Mouse (Mus musculus): Measurements from ENCODE around the gene Olfr983. TPM values are rescaled to one million over a fixed set of nuclear protein-coding genes. Genes with fewer than 3 reads are reported as not detected.

The Olfr983 gene
- total RNA-seq (2021), result not detected

- no peak for DNase-seq
- intact Hi-C loops (cut with DNase I), result no loop called here
Measured at GRCm38 (mm10) chr9:40093495-40093894, at the start of gene Olfr983. Gene Olfr983, minus strand, starts transcription at chr9:40093595.

GRCm38 (mm10) chr9:40141544-40141943, 48.1 kb upstream of the Olfr983 start:
- no peak for DNase-seq
- intact Hi-C loops (cut with DNase I), result no loop called here

GRCm38 (mm10) chr9:40139484-40139883, 46.1 kb upstream of the Olfr983 start:
- intact Hi-C loops (cut with DNase I), result no loop called here
- DNase-seq, result no peak

GRCm38 (mm10) chr9:40136987-40137688, 43.7 kb upstream of the Olfr983 start:
- intact Hi-C loops (cut with DNase I), result no loop called here

GRCm38 (mm10) chr9:40130556-40130955, 37.2 kb upstream of the Olfr983 start:
- no peak for DNase-seq
- intact Hi-C loops (cut with DNase I), result no loop called here

More at GRCm38 (mm10) chr9:40136987-40137688, 43.7 kb upstream of the Olfr983 start:
- DNase-seq, result peak; percentile 3

- intact Hi-C loops (cut with DNase I), result no loop called here
- DNase-seq, result no peak
Measured at GRCm38 (mm10) chr9:40130084-40130483, 36.7 kb upstream of the Olfr983 start, which contains the start of gene Olfr985. Gene Olfr985, minus strand, starts transcription at chr9:40130184.

- intact Hi-C loops (cut with DNase I), result no loop called here
- DNase-seq, result no peak
Measured at GRCm38 (mm10) chr9:40117287-40117659, 23.9 kb upstream of the Olfr983 start.

- no peak for DNase-seq
Measured at GRCm38 (mm10) chr9:40116645-40117286, 23.4 kb upstream of the Olfr983 start.

GRCm38 (mm10) chr9:40114106-40114505, 20.7 kb upstream of the Olfr983 start, which contains the start of gene Olfr984:
Gene Olfr984, minus strand, starts transcription at chr9:40114206.
- DNase-seq, result no peak
- intact Hi-C loops (cut with DNase I), result no loop called here

More at GRCm38 (mm10) chr9:40116645-40117286, 23.4 kb upstream of the Olfr983 start:
- intact Hi-C loops (cut with DNase I), result no loop called here

- intact Hi-C loops (cut with DNase I), result no loop called here
- DNase-seq, result no peak
Measured at GRCm38 (mm10) chr9:40094769-40095168, 1.4 kb upstream of the Olfr983 start.

GRCm38 (mm10) chr9:40073529-40073928, 19.9 kb downstream of the Olfr983 start, which contains the start of gene Olfr982:
Gene Olfr982, plus strand, starts transcription at chr9:40073829.
- intact Hi-C loops (cut with DNase I), result no loop called here
- DNase-seq, result no peak

GRCm38 (mm10) chr9:40050138-40050537, 43.3 kb downstream of the Olfr983 start:
- intact Hi-C loops (cut with DNase I), result no loop called here
- no peak for DNase-seq

Other genes with a start within 250 kb of the Olfr983 start
- not detected for gene Olfr972, start 227.2 kb downstream of the Olfr983 start, total RNA-seq (2021)
- gene Olfr229, start 186.3 kb downstream of the Olfr983 start, total RNA-seq (2021), result not detected
- not detected for gene Olfr974, start 156.1 kb downstream of the Olfr983 start, total RNA-seq (2021)
- under 1 TPM in 1 of 2 experiments, not detected in 1; 0.12 TPM for gene Olfr975, start 141.5 kb downstream of the Olfr983 start, total RNA-seq (2021)
- gene Olfr976, start 132.5 kb downstream of the Olfr983 start, total RNA-seq (2021), result not detected
- not detected for gene Olfr978, start 101.5 kb downstream of the Olfr983 start, total RNA-seq (2021)
- gene Olfr979, start 90.1 kb downstream of the Olfr983 start, total RNA-seq (2021), result not detected
- gene Olfr980, start 84.0 kb downstream of the Olfr983 start, total RNA-seq (2021), result not detected
- gene Olfr981, start 72.1 kb downstream of the Olfr983 start, total RNA-seq (2021), result not detected
- not detected for gene Olfr982, start 19.8 kb downstream of the Olfr983 start, total RNA-seq (2021)
- gene Olfr984, start 20.6 kb upstream of the Olfr983 start, total RNA-seq (2021), result not detected
- gene Olfr985, start 36.6 kb upstream of the Olfr983 start, total RNA-seq (2021), result not detected
- not detected for gene Tmem225, start 54.5 kb upstream of the Olfr983 start, total RNA-seq (2021)
- not detected for gene Olfr986, start 87.3 kb upstream of the Olfr983 start, total RNA-seq (2021)
- gene Zfp202, start 98.7 kb upstream of the Olfr983 start, total RNA-seq (2021), result 1 to 10 TPM; 8.5 to 9.1 TPM
- 100 to 1,000 TPM; 176 to 194 TPM for gene Scn3b, start 175.6 kb upstream of the Olfr983 start, total RNA-seq (2021)

All from left cerebral cortex, postnatal 4 days (tissue).